Mouse (Mus musculus) retina, postnatal 1 day (tissue): ENCODE measurements around the gene Igflr1.

Experiments used
- DNase-seq: peaks from one replicate; pipeline ENCODE4 v3.0.0-alpha.2; 2012

Igflr1 gene

DNA sequence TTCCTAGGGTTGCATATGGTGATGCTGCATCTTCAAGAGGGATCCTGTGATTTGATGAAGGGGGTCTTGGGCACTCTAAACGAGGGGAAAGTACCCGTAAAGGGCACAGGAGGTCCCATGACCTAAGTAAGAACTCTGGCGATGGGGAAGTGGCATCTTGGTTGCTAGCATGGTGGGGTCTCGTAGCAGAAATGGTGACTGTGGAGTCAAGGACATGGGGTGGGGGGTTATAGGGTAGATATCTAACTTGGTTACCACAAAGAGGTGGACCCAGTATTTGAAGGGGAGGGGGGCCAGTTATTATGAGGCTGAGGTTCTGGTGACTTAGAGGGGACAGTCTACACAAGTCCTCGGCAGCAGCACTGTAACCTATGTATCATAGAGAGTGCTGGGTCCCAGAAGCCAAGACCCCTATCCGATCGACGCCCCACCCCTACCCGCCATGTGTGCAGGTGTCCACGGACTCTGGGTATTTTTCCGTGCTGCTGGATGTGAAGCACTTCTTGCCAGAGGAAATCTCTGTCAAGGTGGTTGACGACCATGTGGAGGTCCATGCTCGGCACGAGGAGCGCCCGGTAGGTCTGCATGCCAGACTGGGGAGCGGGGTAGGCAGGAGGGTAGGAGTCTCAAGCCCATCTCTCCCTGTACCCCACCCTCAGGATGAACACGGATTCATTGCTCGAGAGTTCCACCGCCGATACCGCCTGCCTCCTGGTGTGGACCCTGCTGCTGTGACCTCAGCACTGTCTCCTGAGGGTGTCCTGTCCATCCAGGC is 11.2 kb upstream of the Igflr1 start:
- DNase-seq, result no peak

DNA sequence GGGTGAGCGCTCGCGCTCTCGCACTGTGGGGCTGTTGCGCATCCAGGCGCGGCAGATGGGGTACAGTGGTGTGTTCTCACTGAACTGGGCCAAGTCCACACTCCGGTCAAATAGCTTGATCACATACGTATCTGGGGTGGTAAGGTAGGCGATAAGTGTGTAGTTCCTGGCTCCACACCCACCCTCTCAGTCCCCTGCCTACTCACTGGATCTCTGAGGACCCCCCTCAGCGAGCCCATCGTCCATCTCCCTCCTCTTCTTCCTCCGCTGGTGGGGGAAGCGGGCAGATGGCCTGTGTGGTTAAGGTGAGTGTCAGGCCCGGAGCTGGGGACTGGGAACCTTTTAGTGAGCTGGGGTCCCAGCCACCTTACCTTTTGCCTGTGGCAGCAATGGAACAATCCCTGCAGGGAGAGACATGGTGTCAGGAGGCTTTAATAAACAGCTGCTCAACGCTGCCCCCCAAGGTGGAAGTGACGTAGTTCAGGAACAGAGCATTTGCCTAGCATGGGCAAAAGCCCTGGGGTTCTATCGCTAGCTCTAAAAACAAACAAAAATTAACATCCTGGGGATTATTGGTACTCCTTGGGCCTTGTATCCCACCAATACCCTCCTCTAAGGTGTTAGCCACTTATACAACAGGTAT is 8.2 kb upstream of the Igflr1 start:
- peak; percentile 35 for DNase-seq

DNA sequence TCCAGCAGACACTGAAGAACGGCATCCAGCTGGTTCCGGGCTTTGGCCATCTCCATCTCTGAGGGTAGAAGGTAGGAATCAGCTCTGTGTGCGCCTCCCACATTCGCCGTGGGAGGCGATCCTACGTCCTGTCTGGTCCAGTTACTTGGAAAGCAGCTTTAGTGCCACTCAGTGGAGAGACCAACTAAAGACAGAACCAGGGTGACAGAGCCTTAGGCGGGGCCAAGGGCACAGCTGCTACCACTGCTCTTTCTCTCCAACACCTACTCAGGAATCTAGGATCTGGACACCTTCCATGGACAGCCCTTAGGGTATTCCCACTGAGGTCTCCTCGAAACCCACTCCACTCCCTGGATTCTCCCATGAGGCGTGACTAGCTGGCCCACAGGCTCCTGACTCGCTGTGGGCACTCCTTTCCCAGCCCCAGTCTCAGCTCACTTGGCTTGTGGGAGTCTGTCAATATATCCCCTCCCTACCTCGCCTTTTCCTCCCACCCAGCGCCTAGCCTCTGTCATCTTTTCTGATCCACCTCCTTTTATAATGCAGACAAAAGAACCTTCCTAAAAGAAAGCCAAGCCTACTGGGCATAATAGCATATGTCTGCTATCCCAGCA is 7.2 kb upstream of the Igflr1 start:
- DNase-seq, result no peak

DNA sequence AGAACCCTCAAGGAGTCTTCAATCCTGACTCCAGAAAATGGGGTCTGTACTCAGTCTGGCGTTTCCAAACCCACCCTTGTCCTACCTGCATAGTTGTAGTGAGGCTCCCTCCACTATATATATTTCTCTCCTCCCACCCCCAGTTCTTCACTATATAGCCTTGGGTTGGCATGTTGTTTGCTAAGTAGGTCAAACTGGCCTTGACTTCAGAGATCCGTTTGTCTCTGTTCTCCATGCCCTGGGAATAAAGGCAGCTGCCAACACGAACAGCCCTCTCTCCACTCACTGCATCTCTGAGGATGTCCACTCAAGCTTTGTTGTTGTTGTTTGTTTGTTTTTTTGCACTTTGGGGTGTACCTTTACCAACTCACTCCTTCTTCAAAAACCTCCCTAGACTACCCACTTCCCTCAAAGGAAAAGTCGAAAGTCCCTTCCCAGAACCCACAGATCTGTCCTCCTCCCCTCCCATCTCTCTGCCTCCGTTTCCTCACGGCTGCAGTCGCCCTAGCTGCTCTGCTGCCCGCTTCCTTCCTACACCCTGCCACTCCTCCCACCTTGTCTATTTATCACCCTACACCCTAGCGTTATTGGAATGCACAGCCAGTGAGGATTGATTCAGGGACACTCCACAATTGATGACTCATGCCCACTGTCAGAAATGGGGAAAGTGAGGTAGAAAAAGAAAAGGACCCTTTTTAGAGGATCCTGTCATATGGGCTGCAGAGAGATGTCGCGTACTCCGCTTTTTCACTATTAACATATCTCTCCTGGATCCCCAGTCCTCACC is 6.4 kb upstream of the Igflr1 start:
- DNase-seq, result no peak

DNA sequence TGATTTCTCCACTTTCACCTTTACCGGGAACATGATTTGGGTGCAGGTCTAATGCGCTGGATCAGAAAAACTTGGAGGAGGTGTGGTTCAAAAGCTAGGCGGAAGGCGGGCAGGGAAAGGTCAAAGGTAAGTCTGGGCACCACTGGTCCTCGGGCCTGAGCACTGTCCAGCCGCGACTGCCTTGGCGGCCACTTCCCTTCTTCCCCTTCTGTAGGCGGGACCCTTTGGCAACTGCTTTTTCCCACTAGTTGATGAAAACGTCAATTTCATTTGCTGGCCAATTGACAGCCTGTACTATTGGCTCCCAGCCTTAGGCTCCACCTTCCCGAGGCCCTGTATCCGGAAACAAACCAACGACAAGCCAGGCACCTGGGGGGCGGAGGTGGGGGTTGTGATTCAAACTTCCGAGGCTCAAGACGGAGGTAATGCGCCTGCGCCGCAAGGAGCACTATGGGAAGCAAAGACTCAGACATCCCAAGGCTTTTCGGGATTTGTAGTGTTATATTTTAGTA is 5.7 kb upstream of the Igflr1 start, which contains the start of gene Lin37:
Gene Lin37 (minus strand): TSS at position 396 of the 512 bp plus-strand sequence.
- peak; percentile 99 for DNase-seq

DNA sequence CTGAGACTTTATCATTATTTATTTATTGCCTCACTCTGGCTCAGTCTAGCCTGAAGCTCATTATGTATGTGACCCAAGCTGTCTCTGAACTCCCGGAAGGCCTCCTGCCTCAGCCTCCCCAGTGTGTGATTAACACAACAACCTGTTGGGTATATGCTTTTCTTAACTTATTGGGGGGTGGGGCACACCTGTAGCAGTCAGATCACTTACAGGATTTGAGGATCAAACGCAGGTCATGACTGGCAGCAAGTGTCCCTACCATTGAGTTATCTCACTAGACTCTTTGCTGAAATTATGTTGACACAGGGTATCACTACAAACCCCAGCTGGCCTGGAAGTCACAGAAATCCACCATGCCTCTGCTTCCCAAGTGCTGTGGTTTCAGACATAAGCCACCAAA is 4.9 kb upstream of the Igflr1 start:
- no peak for DNase-seq

DNA sequence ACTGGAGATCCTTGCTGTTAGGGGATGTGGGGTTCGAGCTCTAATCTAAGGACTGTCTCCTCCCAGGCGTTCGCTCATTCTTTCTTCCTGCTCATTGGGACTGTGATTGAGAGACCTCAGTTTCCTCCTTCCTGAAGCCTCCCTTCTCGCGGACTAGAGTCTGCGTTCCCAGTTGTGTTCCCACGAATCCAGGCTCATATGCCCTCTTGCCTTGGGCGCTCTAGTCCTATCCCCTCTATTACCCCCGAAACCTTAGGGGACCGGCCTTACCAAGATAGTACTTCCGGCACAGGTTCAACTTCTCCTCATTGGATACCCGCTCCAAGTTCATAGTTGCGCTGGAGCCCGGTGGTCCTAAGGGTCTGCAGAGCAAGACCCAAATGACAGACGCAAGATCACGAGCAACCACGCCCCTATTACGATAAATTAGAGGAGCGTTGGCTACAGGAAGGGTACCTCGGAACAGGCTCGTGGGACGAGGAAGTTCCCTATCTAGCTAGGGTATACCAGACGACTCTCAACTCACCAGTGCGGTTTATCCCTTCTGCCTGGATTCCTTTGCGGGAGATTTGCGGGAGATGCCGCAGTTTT is 2.6 kb upstream of the Igflr1 start:
- DNase-seq, result no peak

DNA sequence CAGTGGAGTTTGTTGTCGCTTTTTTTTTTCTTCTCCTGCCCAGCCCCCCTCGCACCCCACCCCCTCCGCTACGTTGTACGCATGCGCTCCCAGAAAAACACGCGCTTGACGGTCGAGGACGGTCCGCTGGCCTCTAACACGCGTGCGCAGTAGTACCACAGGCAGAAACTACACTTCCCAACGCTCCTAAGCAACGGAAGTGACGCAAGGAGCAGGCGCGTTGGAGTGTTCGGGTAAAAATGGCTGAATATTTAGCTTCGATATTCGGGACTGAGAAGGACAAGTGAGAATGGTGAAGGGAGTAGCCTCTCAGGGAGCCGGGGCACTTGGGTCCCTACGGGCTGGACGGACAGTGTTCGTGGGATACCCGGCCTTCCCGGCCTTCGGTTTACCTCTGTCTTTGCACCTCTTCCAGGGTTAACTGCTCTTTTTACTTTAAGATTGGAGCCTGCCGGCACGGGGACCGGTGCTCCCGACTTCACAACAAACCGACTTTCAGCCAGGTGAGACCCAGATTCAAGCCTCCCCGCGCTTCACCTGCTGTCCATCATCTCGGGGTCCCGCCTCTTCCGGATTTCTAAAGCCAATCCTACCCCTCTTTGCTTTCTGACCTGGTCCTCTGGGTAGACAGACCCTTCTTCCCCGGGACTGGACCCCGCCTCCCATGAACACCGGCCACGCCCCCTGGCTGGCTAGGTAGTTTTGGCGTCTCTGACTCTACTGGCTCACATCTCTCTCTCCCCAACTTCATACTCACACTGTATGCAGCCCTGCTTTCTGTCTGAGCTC is 1.9 kb upstream of the Igflr1 start, which contains the start of the genes U2af1l4, Gm49396 and Psenen:
Gene U2af1l4 (plus strand): TSS at position 185 of the 789 bp plus-strand sequence.
Gene Gm49396 (plus strand): TSS at position 228 of the 789 bp plus-strand sequence.
Gene Psenen (minus strand): TSS at position 511 of the 789 bp plus-strand sequence.
- DNase-seq, result peak; percentile 99

DNA sequence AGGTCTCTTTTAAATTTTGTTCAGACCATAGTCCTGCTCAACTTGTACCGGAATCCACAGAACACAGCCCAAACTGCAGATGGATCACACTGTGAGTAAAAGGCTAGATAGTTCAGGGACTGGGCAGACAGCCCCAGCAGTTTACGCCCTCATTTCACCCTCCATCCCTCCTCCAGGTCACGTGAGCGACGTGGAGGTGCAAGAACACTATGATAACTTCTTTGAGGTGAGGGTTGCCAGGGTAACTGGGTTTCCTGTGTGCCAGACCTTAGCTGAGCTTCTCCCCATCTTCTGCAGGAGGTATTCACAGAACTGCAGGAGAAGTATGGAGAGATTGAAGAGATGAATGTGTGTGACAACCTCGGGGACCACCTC is 1.3 kb upstream of the Igflr1 start:
- DNase-seq, result no peak

DNA sequence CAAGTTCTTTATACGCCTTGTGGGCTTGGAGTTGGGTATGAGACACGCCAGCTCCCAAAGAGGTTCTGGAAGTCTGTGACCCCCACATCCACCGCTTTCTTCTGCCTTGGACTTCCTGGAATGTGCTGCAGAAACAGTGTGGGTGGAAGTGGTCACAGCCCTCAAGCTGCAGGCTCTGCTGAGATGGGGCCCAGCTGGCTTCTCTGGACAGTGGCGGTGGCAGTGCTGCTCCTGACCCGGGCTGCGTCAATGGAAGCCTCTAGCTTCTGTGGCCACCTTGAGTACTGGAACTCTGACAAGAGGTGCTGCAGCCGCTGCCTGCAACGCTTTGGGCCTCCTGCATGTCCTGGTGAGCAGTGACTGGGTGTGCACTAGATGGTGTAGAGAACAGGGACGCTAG is 806 bp downstream of the Igflr1 start:
- no peak for DNase-seq

DNA sequence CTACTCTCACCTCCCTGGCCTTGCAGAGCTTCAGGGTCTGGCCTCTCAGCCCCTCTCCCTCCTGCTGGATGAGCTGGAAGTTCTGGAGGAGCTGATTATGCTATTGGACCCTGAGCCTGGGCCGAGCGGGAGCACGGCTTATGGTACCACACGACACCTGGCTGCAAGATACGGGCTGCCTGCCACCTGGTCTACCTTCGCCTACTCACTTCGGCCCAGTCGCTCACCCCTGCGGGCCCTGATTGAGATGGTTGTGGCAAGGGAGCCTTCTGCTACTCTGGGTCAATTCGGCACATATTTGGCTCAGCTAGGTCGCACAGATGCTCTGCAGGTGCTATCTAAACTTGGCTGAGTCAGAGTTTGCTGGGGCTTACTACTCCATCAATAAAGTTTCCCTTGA is 2.3 kb downstream of the Igflr1 start:
- DNase-seq, result no peak

DNA sequence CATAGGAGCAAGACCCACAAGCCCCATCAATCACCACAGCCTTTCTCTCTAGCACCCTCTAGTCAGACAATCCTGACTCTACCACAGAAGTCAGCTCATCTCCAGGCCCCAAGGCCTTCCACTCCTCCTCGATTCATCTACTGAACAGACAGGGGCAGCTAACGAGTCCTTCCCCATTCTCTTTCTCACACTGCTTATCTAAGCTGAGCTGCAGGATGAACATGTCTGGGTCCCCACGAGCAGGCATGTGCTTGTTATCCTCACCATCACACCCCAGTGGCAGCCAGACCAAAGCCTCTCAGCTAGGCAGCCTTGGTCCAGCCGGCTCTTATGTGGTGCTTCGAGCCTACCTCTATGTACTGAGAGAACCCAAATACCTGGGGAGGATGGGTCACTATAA is 7.2 kb downstream of the Igflr1 start:
- DNase-seq, result no peak

DNA sequence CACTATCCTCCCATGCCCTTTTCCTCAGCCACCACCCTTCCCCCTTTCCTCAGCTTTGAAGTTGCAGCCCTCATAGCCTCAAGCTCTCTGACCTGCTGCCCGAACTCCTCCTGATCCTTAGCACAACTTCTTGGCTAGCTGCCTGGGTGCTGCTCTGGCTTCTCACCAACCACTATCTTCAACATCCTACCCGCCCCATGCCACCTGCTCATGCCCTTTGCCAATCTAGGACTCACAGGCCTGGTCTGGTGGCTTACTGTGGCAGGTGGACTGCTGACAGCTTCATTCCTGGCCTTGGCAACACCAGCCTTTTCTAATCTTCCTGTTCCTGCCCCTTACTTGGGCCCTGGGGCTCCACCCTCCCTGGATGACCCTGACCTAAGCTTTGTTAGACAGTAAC is 7.7 kb downstream of the Igflr1 start:
- no peak for DNase-seq

DNA sequence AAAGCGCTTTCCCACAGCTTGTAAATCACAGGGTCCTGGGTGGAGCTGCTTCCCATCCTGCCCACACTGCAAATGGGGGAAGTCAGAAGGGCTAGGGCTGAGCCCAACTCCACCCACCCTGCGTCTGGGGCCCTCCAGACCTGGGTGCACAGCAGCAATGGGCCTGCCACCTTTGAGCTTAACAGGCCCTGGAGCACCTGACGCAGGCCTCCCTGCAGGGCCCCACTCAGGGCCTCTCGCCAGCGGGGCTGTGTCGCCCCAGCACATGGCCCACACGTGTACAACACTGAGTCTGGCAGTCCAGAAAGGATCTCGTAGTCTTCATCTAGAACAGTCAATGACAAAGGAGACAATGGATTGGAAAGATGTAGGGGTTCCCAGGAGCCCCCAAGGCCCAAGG is 14.7 kb downstream of the Igflr1 start:
- no peak for DNase-seq

DNA sequence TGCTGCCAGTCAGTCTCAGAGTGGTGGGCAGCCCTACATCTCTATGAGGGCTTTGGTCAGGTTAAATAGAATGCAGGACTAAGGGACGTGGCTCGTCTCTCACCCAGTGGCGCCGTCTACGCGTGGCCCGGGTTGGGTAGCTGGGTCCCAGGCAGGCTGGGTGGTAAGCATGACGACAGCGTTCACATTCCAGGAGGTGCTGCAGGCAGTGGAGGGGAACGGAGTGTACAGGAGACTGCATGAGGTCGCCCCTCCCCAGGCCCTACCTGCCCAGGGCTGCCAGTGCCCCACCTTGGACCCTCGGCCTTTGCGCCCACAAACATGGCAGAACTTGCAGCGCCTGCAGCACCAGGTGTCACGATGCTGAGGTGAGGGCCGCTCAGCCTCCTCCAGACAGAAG is 16.3 kb downstream of the Igflr1 start:
- DNase-seq, result no peak

DNA sequence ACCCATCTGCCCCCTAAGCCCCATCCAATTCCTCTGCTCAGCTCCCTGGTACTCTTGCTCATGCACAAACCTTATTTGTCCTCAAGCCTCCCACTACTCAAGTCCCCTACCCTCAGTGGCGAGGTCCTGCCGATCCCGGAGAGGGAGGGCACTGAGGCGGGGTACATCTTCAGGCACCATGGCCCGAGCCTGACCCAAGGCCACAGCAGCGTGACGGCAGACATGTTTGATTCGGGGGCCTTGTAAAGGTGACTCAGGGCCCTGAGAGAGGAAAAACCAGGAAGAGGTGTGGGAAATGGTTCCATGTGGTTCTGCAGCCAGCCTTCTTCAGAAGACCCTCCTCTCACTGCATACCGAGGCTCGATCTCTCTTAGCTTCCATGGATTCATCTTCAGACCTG is 19.1 kb downstream of the Igflr1 start:
- DNase-seq, result no peak

DNA sequence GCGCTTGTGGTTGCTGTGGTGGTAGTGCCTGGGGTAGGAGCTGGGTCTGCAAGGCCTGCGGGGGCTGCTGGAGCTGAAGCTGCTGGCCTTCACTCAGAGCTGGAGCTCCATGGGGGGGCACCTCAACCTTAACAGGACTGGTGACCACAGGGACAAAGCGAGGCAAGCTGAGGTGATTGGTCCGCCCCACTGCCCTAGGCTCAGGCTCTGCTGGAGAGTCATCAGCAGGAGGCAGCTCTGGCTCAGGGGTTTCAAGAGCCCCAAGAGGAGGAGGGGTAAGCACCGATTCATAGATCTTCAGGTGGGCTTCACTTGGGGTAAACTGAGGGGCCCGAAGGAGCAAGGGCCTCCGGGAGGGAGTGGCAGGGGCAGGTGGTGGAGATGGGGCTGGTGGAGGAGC is 19.9 kb downstream of the Igflr1 start:
- no peak for DNase-seq

DNA sequence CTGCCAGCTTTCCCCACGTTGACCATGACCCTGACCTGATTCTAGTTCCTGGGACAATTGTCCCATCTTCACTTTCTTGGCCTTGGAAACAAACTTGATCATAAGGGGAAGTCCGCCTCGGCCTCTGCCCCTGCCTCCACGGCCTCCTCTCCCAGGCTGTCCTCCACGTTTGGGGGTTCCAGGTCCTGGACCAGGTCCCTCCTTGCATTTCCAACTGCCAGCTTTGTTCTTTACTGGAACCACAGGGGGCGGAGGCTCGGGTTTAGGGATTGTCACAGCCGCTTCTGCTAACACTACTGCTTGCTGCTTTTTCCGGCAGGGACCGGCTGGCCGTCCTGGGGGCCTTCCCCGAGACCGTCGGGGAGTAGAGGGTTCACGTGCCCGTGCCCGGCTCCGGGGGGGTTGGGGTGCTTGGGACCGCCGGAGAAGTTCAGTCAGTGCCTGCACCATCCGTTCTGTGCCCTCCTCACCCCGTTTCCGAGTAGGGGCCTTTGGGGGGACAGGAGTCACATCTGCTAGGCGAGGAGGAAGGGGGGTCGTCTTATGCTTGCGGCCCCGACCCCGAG is 21.3 kb downstream of the Igflr1 start:
- no peak for DNase-seq

DNA sequence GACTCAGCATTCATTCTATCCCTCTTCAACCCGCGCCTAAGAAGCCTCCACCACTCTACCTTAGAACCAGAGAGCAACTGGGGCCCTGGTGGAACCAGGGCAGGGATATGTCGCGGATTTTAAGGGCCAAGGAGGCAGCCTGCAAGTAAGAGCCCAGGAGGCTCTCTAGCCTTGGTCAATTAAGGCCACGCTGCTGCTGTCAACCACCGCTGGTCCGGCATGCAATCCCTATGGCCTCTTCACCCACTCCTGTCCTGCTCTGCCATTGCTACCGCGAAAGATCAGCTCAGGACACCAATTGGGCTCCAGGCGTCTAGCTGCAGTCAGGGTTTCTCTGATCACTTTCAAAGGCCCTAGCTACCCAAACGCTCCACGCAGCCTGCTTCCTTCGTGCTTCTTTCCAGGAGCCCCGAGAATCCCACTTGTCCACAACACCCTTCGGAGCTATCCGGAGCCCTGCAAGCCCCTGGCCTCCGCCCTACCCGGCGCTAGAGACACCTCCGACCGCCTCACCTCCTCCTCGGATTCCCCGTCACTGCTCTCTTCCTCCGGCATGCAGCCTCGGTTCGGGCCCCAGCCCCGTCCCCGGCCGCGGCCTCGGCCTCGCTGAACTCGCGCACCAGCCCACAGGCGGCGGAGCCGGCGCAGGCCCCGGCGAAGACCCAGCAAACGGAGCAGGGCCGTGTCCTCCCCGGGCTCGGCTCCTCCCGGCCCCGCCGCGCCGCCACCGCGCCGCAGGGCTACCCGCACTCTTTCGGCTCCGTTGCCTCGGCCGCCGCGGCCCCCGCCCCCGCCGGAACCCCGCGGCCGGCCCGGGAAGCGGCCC is 22.8 kb downstream of the Igflr1 start:
- DNase-seq, result peak; percentile 46

DNA sequence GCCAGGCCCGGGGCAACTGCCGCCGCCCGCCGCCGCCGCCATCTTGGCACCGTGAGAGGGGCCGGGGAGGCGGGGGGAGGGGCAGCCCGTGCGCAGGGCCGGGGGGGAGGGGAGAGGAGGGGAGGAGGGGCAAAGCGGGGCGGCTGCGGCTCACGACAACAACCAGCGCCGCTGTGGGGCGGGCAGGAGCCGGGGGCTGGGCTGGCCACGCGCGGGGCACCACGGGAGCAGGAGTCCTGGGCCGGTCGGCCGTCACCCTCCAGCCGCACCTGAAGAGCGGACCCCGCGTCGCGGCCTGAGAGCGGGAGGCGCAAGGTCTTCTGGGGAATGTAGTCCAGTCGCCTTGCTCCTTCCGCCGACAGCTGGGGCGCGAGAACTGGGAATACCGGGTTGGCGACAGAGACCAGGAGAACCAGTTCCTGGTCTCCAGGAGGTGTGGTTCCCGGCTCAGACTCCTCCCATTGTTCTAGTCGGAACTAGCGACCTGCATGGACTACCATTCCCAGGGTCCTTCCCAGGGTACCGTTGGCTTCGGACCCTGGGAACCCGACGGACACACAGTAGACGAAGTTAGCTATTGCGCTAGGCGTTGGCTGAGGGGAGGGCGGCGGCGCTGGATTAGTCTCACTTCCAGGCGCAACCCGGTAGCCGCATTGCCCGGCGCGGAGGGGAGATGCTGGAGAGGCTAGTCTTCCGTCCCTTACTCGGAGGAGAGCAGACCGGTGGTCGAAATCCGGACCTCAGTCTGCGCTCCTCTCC is 23.6 kb downstream of the Igflr1 start, which contains the start of gene Kmt2b:
Gene Kmt2b (minus strand): TSS at position 51 of the 759 bp plus-strand sequence.
- peak; percentile 98 for DNase-seq
